Mouse (Mus musculus): ENCODE measurements at regions not wholly inside any gene's neighbourhood (a gene's known extent, or its start where the extent isn't known, plus 50 kb on each side); places are given as distances from the start of the nearest gene placed in this dataset.

DNA sequence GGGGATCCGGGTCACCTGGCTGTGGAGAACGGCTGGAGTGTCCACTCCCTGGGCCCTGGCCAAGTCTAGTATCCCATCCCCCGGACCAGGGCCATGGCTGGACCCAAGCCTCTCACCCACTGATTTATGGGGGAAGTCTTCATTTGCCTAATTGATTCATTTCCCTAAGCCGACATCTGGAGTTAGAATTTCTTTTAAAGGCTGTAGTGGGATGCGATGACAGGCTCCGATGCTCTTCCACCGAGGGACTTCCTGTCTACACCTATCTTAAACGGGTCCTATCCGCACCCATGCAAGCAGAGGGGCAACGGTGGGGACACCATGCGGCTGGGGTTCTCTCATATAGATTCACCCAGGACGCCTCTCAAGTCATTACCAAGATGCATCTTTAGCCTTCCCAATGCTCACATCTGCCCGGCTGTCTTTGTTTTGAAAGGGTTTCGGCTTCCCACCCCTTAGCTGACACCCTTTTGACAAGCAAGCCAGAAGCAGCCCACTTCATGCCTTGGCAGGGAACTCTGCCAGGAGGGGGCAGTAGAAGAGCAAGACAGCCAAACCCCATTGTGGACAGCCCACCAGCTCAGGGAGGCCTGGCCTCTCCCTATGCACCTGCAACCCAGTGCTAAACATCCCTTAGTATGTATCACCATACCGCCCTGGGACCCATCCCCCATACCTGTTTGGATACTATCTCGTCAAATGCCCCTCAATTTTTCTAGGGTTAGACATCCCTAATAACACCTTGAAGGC is 402.4 kb upstream of the 3110018I06Rik start:
- TF ChIP-seq GATA4 (IDR thresholded peaks at IDR 0.05; ENCODE audit: insufficient replicate concordance, low read length): no peak

GRCm38 (mm10) chr12:107092151-107092550 is 396.3 kb upstream of the 3110018I06Rik start:
- no peak for TF ChIP-seq GATA4 (IDR thresholded peaks at IDR 0.05; ENCODE audit: insufficient replicate concordance, low read length)

GRCm38 (mm10) chr12:107093326-107093725 is 395.1 kb upstream of the 3110018I06Rik start:
- no peak for TF ChIP-seq GATA4 (IDR thresholded peaks at IDR 0.05; ENCODE audit: insufficient replicate concordance, low read length)

GRCm38 (mm10) chr12:107095409-107095808 is 393.0 kb upstream of the 3110018I06Rik start:
- TF ChIP-seq GATA4 (IDR thresholded peaks at IDR 0.05; ENCODE audit: insufficient replicate concordance, low read length): no peak

DNA sequence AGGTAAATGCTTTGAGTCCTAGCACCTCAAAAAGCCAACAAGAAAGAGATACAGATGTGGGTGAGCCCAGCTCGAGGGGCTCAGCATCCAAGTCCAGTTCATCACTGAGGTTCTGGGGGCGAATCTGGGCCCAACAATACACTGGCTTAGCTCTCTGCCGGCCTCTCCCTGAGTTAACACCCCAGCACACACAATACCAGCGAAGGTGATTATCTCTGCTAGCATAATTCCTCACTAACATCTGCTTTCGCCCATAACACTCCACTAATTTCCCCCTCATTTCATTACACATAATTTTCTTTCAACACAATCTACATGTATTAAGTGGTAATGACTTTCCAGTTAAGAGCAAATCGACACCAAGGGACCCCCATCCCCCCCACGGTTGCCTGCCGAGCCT is 383.9 kb upstream of the 3110018I06Rik start:
- TF ChIP-seq GATA4 (IDR thresholded peaks at IDR 0.05; ENCODE audit: insufficient replicate concordance, low read length): no peak

DNA sequence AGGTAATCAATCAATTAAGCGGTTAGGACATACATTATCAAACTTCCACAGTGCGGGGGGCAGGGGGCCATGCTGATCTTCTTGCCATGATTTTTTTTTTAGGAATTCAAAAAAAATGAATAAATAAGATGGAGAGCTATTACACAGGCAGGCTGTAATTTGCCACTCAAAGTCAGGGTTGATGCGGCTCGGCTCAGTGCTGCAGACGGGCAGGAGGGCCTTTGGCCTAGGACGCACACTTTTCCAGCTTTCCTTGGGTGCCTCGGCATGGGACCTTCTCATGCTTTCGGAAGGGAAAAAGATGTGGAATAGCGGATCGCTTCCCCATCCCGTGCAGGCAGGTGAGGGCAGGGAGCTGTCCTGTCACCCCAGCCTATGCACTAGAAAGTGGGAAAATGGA is 383.4 kb upstream of the 3110018I06Rik start:
- TF ChIP-seq GATA4 (IDR thresholded peaks at IDR 0.05; ENCODE audit: insufficient replicate concordance, low read length): no peak

GRCm38 (mm10) chr12:107111908-107112770 is 376.3 kb upstream of the 3110018I06Rik start:
- TF ChIP-seq GATA4 (IDR thresholded peaks at IDR 0.05; ENCODE audit: insufficient replicate concordance, low read length): no peak

DNA sequence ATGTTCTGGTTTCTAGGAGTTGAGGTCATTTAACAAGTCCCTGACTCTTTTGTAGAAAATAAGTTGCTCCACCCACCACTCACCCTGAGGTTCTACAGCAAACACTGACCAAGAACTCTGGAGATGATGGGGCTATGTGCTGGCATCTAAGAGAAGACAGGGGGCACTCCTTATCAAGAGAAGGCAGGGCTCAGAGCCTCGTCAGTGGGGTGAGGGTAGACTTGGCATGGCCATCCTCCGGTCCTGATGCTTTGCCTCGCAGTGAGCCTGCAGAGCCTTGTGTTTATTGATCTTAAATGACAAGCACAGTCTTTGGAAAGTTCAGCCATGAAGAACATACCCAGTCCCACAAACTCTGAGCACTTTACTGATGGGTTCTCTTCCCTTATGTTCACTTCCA is 370.1 kb upstream of the 3110018I06Rik start:
- no peak for TF ChIP-seq GATA4 (IDR thresholded peaks at IDR 0.05; ENCODE audit: insufficient replicate concordance, low read length)

DNA sequence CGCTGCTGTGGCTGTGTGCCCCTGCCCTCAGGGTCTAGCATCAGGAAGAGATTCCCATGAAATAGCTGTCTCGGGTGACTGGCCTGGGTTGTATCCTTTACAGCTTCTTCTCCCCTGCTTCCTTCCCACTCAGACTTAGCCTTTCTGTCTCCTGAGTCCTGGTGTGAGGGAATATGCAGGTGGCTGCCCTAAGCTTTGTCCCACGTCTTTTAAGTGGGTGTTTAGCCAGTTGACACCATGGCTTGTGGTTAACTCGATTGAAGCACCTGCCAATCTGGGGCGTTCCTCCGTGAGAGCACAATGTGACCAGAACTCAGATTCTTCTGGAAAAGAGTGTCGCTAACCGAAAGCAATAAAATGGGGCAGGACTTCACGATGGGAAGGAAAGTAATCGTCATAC is 369.4 kb upstream of the 3110018I06Rik start:
- no peak for TF ChIP-seq GATA4 (IDR thresholded peaks at IDR 0.05; ENCODE audit: insufficient replicate concordance, low read length)

DNA sequence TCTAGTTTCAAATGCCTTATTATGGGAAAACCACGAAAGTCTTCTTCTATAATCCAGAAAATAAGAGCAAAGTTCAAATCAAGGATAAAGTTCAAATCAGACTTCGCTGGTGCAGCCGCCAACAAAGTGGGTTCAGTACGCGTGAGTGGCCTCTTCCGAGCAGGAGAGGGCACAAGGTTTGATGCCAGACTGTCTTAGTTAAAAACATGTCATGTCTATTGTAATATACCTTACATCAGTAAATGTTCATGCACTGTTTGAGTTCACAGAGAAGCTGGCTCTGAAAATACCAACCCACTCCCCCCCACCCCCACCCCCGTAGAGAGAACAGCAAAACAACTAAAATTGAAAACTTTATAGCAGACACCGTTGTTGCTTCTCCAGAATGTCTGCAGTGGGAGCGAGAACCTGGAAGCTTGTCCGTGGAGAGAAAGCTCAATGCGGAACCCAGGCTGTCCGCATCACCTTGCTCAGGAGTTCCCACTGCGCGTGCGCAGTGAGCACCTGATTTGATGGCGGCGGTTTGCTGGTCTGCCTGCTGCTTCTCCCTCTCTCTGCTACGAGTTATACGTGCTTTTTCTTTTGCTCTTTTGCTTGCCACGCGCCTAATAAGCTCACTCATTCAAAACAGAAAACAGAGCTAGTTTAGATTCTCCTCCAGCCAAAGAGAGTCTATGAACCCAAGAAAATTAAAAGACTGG is 367.8 kb upstream of the 3110018I06Rik start:
- no peak for TF ChIP-seq GATA4 (IDR thresholded peaks at IDR 0.05; ENCODE audit: insufficient replicate concordance, low read length)

DNA sequence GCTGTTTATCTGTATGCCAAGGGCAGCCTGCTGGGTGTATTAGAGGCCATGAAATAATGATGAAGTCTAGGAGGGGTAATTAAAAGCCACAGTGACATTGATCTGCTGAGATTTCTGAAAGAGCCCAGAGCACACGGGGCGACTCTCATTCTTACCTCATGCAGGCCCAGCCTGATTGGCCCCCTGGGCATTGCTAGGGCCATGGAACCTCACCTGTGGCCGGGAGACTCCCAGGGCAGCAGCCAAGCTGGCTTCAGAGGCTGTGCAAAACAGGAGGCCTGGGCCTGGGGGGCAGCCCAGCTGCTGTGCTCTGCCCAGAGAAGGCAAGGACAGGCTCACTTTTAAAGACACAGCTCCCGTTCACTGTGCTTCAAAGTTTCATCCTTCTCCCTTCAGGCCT is 366.4 kb upstream of the 3110018I06Rik start:
- no peak for TF ChIP-seq GATA4 (IDR thresholded peaks at IDR 0.05; ENCODE audit: insufficient replicate concordance, low read length)

GRCm38 (mm10) chr12:107123661-107124060 is 364.8 kb upstream of the 3110018I06Rik start:
- no peak for TF ChIP-seq GATA4 (IDR thresholded peaks at IDR 0.05; ENCODE audit: insufficient replicate concordance, low read length)

- TF ChIP-seq GATA4 (IDR thresholded peaks at IDR 0.05; ENCODE audit: insufficient replicate concordance, low read length): no peak
Observed at GRCm38 (mm10) chr12:107124263-107124885, 364.1 kb upstream of the 3110018I06Rik start.

GRCm38 (mm10) chr12:107125201-107125600 is 363.2 kb upstream of the 3110018I06Rik start:
- no peak for TF ChIP-seq GATA4 (IDR thresholded peaks at IDR 0.05; ENCODE audit: insufficient replicate concordance, low read length)

GRCm38 (mm10) chr12:107126056-107126455 is 362.4 kb upstream of the 3110018I06Rik start:
- TF ChIP-seq GATA4 (IDR thresholded peaks at IDR 0.05; ENCODE audit: insufficient replicate concordance, low read length): no peak

Data from liver, adult (tissue).